Mouse (Mus musculus): ENCODE data around the gene Cwf19l2.

DNA sequence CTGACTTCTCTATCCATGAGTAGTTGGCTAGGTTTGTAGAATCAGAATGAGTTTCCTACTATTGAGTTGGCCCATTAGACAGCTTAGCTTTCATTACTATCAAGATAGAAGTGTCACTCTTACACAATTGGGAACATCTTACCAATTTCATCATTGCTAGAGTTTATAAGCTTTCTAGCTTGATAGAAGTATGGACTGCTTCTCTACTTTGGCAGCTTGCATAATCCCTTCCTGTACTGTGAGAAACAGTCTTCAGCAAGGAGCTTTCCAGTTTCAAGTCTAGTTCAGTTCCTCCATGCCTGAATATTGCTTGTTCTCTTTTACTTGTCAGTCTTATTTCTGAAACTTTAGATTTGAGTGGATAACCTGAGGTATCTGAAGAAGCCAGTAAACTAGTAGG lies 68.5 kb downstream of the Cwf19l2 start:
- TF ChIP-seq CTCF (IDR thresholded peaks at IDR 0.05; ENCODE audit: low read depth, low read length) = no peak
- TF ChIP-seq TAL1 (conservative IDR thresholded peaks at IDR 0.05; ENCODE audit: low read depth, low read length) = no peak
- no peak for TF ChIP-seq GATA1 (IDR thresholded peaks at IDR 0.05; ENCODE audit: borderline replicate concordance, low read length)
